Comparison of ENCODE assay signal across 35 mouse cellular contexts in the genomic region with DNA sequence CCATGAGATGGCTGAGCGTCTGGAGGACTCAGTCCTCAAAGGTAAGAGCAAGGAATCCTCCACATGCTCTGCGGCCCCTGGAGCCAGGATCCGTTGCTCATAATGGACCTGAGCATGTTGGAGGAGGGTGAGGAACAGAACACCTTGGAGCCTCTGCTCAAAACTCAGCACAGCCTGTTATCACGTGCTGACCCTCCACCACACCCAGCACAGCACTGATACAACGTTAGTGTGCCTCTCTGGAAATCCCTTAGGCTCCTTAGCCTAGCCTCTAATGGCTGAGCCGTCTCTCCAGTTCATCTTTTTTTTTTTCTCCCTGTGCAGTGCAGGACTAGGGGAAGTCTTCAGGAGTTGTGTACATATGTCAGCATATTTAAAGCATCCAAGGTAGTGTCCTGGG. TPM values are rescaled to one million over a fixed set of nuclear protein-coding genes. Genes with fewer than 3 reads are reported as not detected.
DNase-seq lines count a peak whose midpoint lies in the region; ATAC-seq lines count a peak whose summit lies in the region.
"Had no signal": no experiment of that assay in that cellular context is flagged by ENCODE, and none has a peak within 500 bp of the region (broad histone marks: within the 10 kb centered on the region; RNA-seq: fewer than 3 reads in every experiment).

No protein-coding gene starts in this region.

- H3K9me3 ChIP-seq in heart, embryonic 12.5 days (replicated peaks): no peaks in the 10 kb centered on the region
- H3K9me3 ChIP-seq in liver, embryonic 12.5 days (replicated peaks): no peaks in the 10 kb centered on the region
- no peaks in the 10 kb centered on the region for H3K9me3 ChIP-seq in liver, embryonic 15.5 days (replicated peaks)
- H3K9me3 ChIP-seq in forebrain, embryonic 10.5 days: no peaks in the 10 kb centered on the region
- H3K9me3 ChIP-seq in intestine, embryonic 16.5 days (ENCODE audit: control insufficient read depth, low read length): no peaks in the 10 kb centered on the region
- H3K9me3 ChIP-seq: embryonic facial prominence, embryonic 10.5 days; embryonic facial prominence, embryonic 13.5 days; forebrain, embryonic 12.5 days; forebrain, embryonic 15.5 days; G1E; heart, embryonic 10.5 days; hindbrain, embryonic 10.5 days had no signal

- H3K4me2 ChIP-seq in heart, embryonic 12.5 days: no peak overlapping the region
- H3K4me2 ChIP-seq in liver, embryonic 12.5 days: peak overlapping the region; percentile 8
- peak overlapping the region; percentile 37; the same call in 1 of the 2 replicates for H3K4me2 ChIP-seq in liver, embryonic 15.5 days
- H3K4me2 ChIP-seq in intestine, embryonic 16.5 days (ENCODE audit: low read depth, low read length): no peak overlapping the region
- H3K4me2 ChIP-seq: embryonic facial prominence, embryonic 13.5 days; forebrain, embryonic 12.5 days; forebrain, embryonic 15.5 days; hindbrain, embryonic 14.5 days had no signal

- 0 out of 2 replicates have a peak overlapping the region, but pooled peaks have one; percentile 11 for H3K9ac ChIP-seq in heart, embryonic 12.5 days
- H3K9ac ChIP-seq in liver, embryonic 12.5 days: no peak overlapping the region
- H3K9ac ChIP-seq in liver, embryonic 15.5 days: 0 out of 2 replicates have a peak overlapping the region, but pooled peaks have one; percentile 15
- H3K9ac ChIP-seq in intestine, embryonic 16.5 days (ENCODE audit: low read depth, low read length): no peak overlapping the region
- H3K9ac ChIP-seq: embryonic facial prominence, embryonic 13.5 days; forebrain, embryonic 12.5 days; forebrain, embryonic 15.5 days; hindbrain, embryonic 14.5 days had no signal

- H3K36me3 ChIP-seq in heart, embryonic 12.5 days: peaks cover 91% of the 10 kb centered on the region
- peaks cover 98% of the 10 kb centered on the region for H3K36me3 ChIP-seq in liver, embryonic 12.5 days
- H3K36me3 ChIP-seq in liver, embryonic 15.5 days (replicated peaks): peaks cover 98% of the 10 kb centered on the region
- peaks cover 98% of the 10 kb centered on the region for H3K36me3 ChIP-seq in forebrain, embryonic 10.5 days (replicated peaks)
- peaks cover 31% of the 10 kb centered on the region for H3K36me3 ChIP-seq in intestine, embryonic 16.5 days (ENCODE audit: control insufficient read depth, insufficient read depth, low read length)

- H3K27me3 ChIP-seq in heart, embryonic 12.5 days (replicated peaks): no peaks in the 10 kb centered on the region
- H3K27me3 ChIP-seq in liver, embryonic 12.5 days (replicated peaks): no peaks in the 10 kb centered on the region
- no peaks in the 10 kb centered on the region for H3K27me3 ChIP-seq in liver, embryonic 15.5 days
- H3K27me3 ChIP-seq in forebrain, embryonic 10.5 days (ENCODE audit: poor library complexity, severe bottlenecking): no peaks in the 10 kb centered on the region
- no peaks in the 10 kb centered on the region for H3K27me3 ChIP-seq in intestine, embryonic 16.5 days (replicated peaks; ENCODE audit: control insufficient read depth, insufficient read depth, low read length)
- H3K27me3 ChIP-seq: CH12.LX; embryonic facial prominence, embryonic 13.5 days; forebrain, embryonic 12.5 days; forebrain, embryonic 15.5 days; Patski had no signal

- no peaks in the 10 kb centered on the region for H3K4me1 ChIP-seq in heart, embryonic 12.5 days (replicated peaks)
- H3K4me1 ChIP-seq in liver, embryonic 12.5 days: peaks cover 66% of the 10 kb centered on the region
- peaks cover 59% of the 10 kb centered on the region for H3K4me1 ChIP-seq in liver, embryonic 15.5 days (replicated peaks)
- H3K4me1 ChIP-seq in forebrain, embryonic 10.5 days: no peaks in the 10 kb centered on the region
- no peaks in the 10 kb centered on the region for H3K4me1 ChIP-seq in intestine, embryonic 16.5 days (ENCODE audit: control insufficient read depth, insufficient read depth, low read length)
- H3K4me1 ChIP-seq: embryonic facial prominence, embryonic 10.5 days; embryonic facial prominence, embryonic 13.5 days; forebrain, embryonic 12.5 days; forebrain, embryonic 15.5 days; heart, embryonic 10.5 days; hindbrain, embryonic 10.5 days had no signal

- no peak overlapping the region for H3K27ac ChIP-seq in heart, embryonic 12.5 days (ENCODE audit: poor library complexity, severe bottlenecking)
- peak overlapping the region; percentile 12; the same call in 1 of the 2 replicates for H3K27ac ChIP-seq in liver, embryonic 12.5 days
- H3K27ac ChIP-seq in liver, embryonic 15.5 days (replicated peaks): peak overlapping the region; percentile 41; the same call in 1 of the 2 replicates
- no peak overlapping the region for H3K27ac ChIP-seq in forebrain, embryonic 10.5 days
- no peak overlapping the region for H3K27ac ChIP-seq in intestine, embryonic 16.5 days (ENCODE audit: low read length)
- H3K27ac ChIP-seq: embryonic facial prominence, embryonic 10.5 days; embryonic facial prominence, embryonic 13.5 days; forebrain, embryonic 12.5 days; forebrain, embryonic 15.5 days; heart, adult 2 months; heart, embryonic 10.5 days; hindbrain, embryonic 10.5 days; hindbrain, embryonic 14.5 days; hindbrain, postnatal 0 days had no signal

- DNase-seq in heart, postnatal 4 days: no peak
- peak; percentile 25 for DNase-seq in c-Kit-positive CD71-positive TER-119-negative erythroid progenitor cells, embryonic 14.5 days (ENCODE audit: low read depth)
- no peak for DNase-seq in forebrain, embryonic 10.5 days (ENCODE audit: extremely low spot score, low spot score)
- DNase-seq: adrenal gland, postnatal 10 days; adrenal gland, postnatal 36 days; B cell, adult 2 months; cerebellum, adult 11-12 months; cerebellum, adult 8-10 months; cerebellum, postnatal 10 days; cerebellum, postnatal 36 days; embryo, embryonic 11 days; gastrocnemius, postnatal 10 days; gastrocnemius, postnatal 36 days; heart, adult 2 months had no signal

- H3K4me3 ChIP-seq in heart, embryonic 12.5 days: no peak overlapping the region
- no peak overlapping the region for H3K4me3 ChIP-seq in liver, embryonic 12.5 days
- H3K4me3 ChIP-seq in liver, embryonic 15.5 days (replicated peaks): no peak overlapping the region
- H3K4me3 ChIP-seq in forebrain, embryonic 10.5 days: no peak overlapping the region
- no peak overlapping the region for H3K4me3 ChIP-seq in intestine, embryonic 16.5 days (ENCODE audit: low read length)
- H3K4me3 ChIP-seq: embryonic facial prominence, embryonic 10.5 days; embryonic facial prominence, embryonic 13.5 days; forebrain, embryonic 12.5 days; forebrain, embryonic 15.5 days; heart, adult 2 months; heart, embryonic 10.5 days; hindbrain, embryonic 10.5 days had no signal

- no peak for ATAC-seq in heart, embryonic 12.5 days (ENCODE audit: insufficient number of reproducible peaks, low FRiP score)
- peak; percentile 70 for ATAC-seq in liver, embryonic 12.5 days
- ATAC-seq in liver, embryonic 15.5 days (ENCODE audit: insufficient read depth): peak; percentile 47; the same call in 1 of the 2 replicates
- ATAC-seq in cerebellum, adult (ENCODE audit: insufficient number of reproducible peaks, low FRiP score, low TSS enrichment): no peak
- ATAC-seq in intestine, embryonic 16.5 days: no peak
- ATAC-seq: forebrain, embryonic 15.5 days; hindbrain, postnatal 0 days; inflammation-experienced regulatory T-cells, adult 6 months; Patski had no signal

- 72% methylated on average over 6 of the region's 6 CpGs for WGBS in heart, embryonic 12.5 days
- WGBS in liver, embryonic 12.5 days (ENCODE audit: insufficient replicate concordance): 45% methylated on average over 6 of the region's 6 CpGs
- 53% methylated on average over 6 of the region's 6 CpGs for WGBS in liver, embryonic 15.5 days (ENCODE audit: insufficient replicate concordance)
- WGBS in forebrain, embryonic 10.5 days: 89% methylated on average over 6 of the region's 6 CpGs
- 85% methylated on average over 6 of the region's 6 CpGs for WGBS in intestine, embryonic 16.5 days

RNA-seq across cellular contexts. Expression of a gene that starts 9.1 kb away (rescaled TPM):
- polyA plus RNA-seq in heart, embryonic 12.5 days (2016; fragmentation: Nextera tagmentation; extraction: Ambion mirVana): 30.7 and 32.3 TPM in 2 replicates
- total RNA-seq in heart, postnatal 4 days (2021): 10 to 100 TPM; 17.7 to 19.8 TPM
- polyA plus RNA-seq in liver, embryonic 12.5 days (2016; fragmentation: Nextera tagmentation; extraction: Ambion mirVana): 39.2 and 39.4 TPM in 2 replicates
- polyA plus RNA-seq in liver, embryonic 15.5 days (2015; fragmentation: Nextera tagmentation; extraction: Ambion mirVana): 21.8 and 22.4 TPM in 2 replicates
- polyA plus RNA-seq in forebrain, embryonic 10.5 days (2016; fragmentation: Nextera tagmentation; extraction: Ambion mirVana): 43.3 and 45.9 TPM in 2 replicates
- 28.3 and 30.8 TPM in 2 replicates for polyA plus RNA-seq in intestine, embryonic 16.5 days (2015; fragmentation: Nextera tagmentation; extraction: Ambion mirVana)

RNA-seq across cellular contexts. Expression of a gene that starts 32.9 kb away (rescaled TPM):
- 0.15 TPM in 2 replicates for polyA plus RNA-seq in heart, embryonic 12.5 days (2016; fragmentation: Nextera tagmentation; extraction: Ambion mirVana)
- not detected for total RNA-seq in heart, postnatal 4 days (2021)
- not detected in 2 replicates for polyA plus RNA-seq in liver, embryonic 12.5 days (2016; fragmentation: Nextera tagmentation; extraction: Ambion mirVana)
- not detected in 2 replicates for polyA plus RNA-seq in liver, embryonic 15.5 days (2015; fragmentation: Nextera tagmentation; extraction: Ambion mirVana)
- not detected in 2 replicates for polyA plus RNA-seq in forebrain, embryonic 10.5 days (2016; fragmentation: Nextera tagmentation; extraction: Ambion mirVana)
- polyA plus RNA-seq in intestine, embryonic 16.5 days (2015; fragmentation: Nextera tagmentation; extraction: Ambion mirVana): 0.05 TPM in 1 of 2 replicates, not detected in the other
- total RNA-seq: CH12.LX; gastrocnemius, adult 18-20 months; gastrocnemius, postnatal 10 days; gastrocnemius, postnatal 36 days; granulocyte monocyte progenitor cell, adult 5-6 weeks; heart, adult 2 months; heart, postnatal 25 days had no signal
- polyA plus RNA-seq: embryonic facial prominence, embryonic 10.5 days; G1E; heart, embryonic 14.5 days; inflammation-experienced regulatory T-cells, adult 6 months had no signal

RNA-seq across cellular contexts. Expression of a gene that starts 44.1 kb away (rescaled TPM):
- polyA plus RNA-seq in heart, embryonic 12.5 days (2016; fragmentation: Nextera tagmentation; extraction: Ambion mirVana): 52.2 and 58.2 TPM in 2 replicates
- total RNA-seq in heart, postnatal 4 days (2021): 10 to 100 TPM; 16.1 to 18.8 TPM
- polyA plus RNA-seq in liver, embryonic 12.5 days (2016; fragmentation: Nextera tagmentation; extraction: Ambion mirVana): 146 and 150 TPM in 2 replicates
- 93.6 and 108 TPM in 2 replicates for polyA plus RNA-seq in liver, embryonic 15.5 days (2015; fragmentation: Nextera tagmentation; extraction: Ambion mirVana)
- 149 and 153 TPM in 2 replicates for polyA plus RNA-seq in forebrain, embryonic 10.5 days (2016; fragmentation: Nextera tagmentation; extraction: Ambion mirVana)
- polyA plus RNA-seq in intestine, embryonic 16.5 days (2015; fragmentation: Nextera tagmentation; extraction: Ambion mirVana): 63.8 and 73.2 TPM in 2 replicates

RNA-seq across cellular contexts. Expression of a gene that starts 46.3 kb away (rescaled TPM):
- 1,616 and 1,670 TPM in 2 replicates for polyA plus RNA-seq in heart, embryonic 12.5 days (2016; fragmentation: Nextera tagmentation; extraction: Ambion mirVana)
- total RNA-seq in heart, postnatal 4 days (2021): 1,000 to 10,000 TPM in 1 of 2 experiments, 100 to 1,000 TPM in 1; 959 to 1,008 TPM
- 1,997 and 2,057 TPM in 2 replicates for polyA plus RNA-seq in liver, embryonic 12.5 days (2016; fragmentation: Nextera tagmentation; extraction: Ambion mirVana)
- 2,115 and 2,296 TPM in 2 replicates for polyA plus RNA-seq in liver, embryonic 15.5 days (2015; fragmentation: Nextera tagmentation; extraction: Ambion mirVana)
- 2,460 and 2,659 TPM in 2 replicates for polyA plus RNA-seq in forebrain, embryonic 10.5 days (2016; fragmentation: Nextera tagmentation; extraction: Ambion mirVana)
- 1,661 and 1,810 TPM in 2 replicates for polyA plus RNA-seq in intestine, embryonic 16.5 days (2015; fragmentation: Nextera tagmentation; extraction: Ambion mirVana)

Comparison
In these comparisons a context has a peak if more than half of its experiments do, and no peak if none do; other contexts are left out.
1. H3K9ac ChIP-seq: peak in heart, embryonic 12.5 days (single experiment) and liver, embryonic 15.5 days (single experiment); none in liver, embryonic 12.5 days (single experiment) and intestine, embryonic 16.5 days (single experiment).
2. ATAC-seq: peak in liver, embryonic 12.5 days (single experiment) and liver, embryonic 15.5 days (single experiment); none in heart, embryonic 12.5 days (single experiment), cerebellum, adult (single experiment) and intestine, embryonic 16.5 days (single experiment).
3. H3K27ac ChIP-seq: peak in liver, embryonic 12.5 days (single experiment) and liver, embryonic 15.5 days (single experiment); none in heart, embryonic 12.5 days (single experiment), forebrain, embryonic 10.5 days (single experiment) and intestine, embryonic 16.5 days (single experiment).
4. H3K4me2 ChIP-seq: peak in liver, embryonic 12.5 days (single experiment) and liver, embryonic 15.5 days (single experiment); none in heart, embryonic 12.5 days (single experiment) and intestine, embryonic 16.5 days (single experiment).